8 mouse cellular contexts compared by ENCODE assay signal in genomic region chr2:160366111-160366979, GRCm38 (mm10). TPM values are rescaled to one million over a fixed set of nuclear protein-coding genes. Genes with fewer than 3 reads are reported as not detected.
A peak's percentile ranks its signal among the peaks of the same experiment; 100 is the strongest.
DNase-seq lines count a peak whose midpoint lies in the region; ATAC-seq and TF ChIP-seq lines count a peak whose summit lies in the region.

No protein-coding gene starts in this region.

- H3K27ac ChIP-seq in spleen, adult 2 months (ENCODE audit: insufficient read depth, low read length): peak overlapping the region; percentile 61
- H3K27ac ChIP-seq in kidney, embryonic 16.5 days (ENCODE audit: low read length): peak overlapping the region; percentile 72

- WGBS in spleen, adult 2 months: 5% methylated on average over 83 of the region's 95 CpGs
- under 1% methylated on average over 90 of the region's 95 CpGs for WGBS in kidney, embryonic 16.5 days

- peak overlapping the region; percentile 77 for H3K9ac ChIP-seq in kidney, embryonic 16.5 days (replicated peaks; ENCODE audit: low read length)

- peak; percentile 33 for ATAC-seq in kidney, embryonic 16.5 days (ENCODE audit: low FRiP score, low TSS enrichment)

- peaks cover 21% of the 10 kb centered on the region for H3K27me3 ChIP-seq in spleen, adult 2 months (ENCODE audit: control insufficient read depth, insufficient read depth, low read length)
- peaks cover 66% of the 10 kb centered on the region for H3K27me3 ChIP-seq in kidney, embryonic 16.5 days (ENCODE audit: insufficient read depth, low read length)

- H3K4me1 ChIP-seq in spleen, adult 2 months (ENCODE audit: control insufficient read depth, insufficient read depth, insufficient read length): peaks cover 6% of the 10 kb centered on the region; the same call in 1 of the 2 replicates
- H3K4me1 ChIP-seq in kidney, embryonic 16.5 days (ENCODE audit: insufficient read depth, low read length): peaks cover 34% of the 10 kb centered on the region

- H3K4me3 ChIP-seq in spleen, adult 2 months (ENCODE audit: extremely low read depth, insufficient read depth, insufficient read length): peak overlapping the region; percentile 53; the same call in 1 of the 2 replicates
- H3K4me3 ChIP-seq in kidney, embryonic 16.5 days (ENCODE audit: low read length): peak overlapping the region; percentile 58

- no peak for TF ChIP-seq POLR2A in spleen, adult 2 months (IDR thresholded peaks at IDR 0.05; ENCODE audit: low read depth, low read length)

- DNase-seq in adrenal gland, postnatal 25 days: peak; percentile 14
- DNase-seq in adrenal gland, adult (ENCODE audit: inconsistent age in 2 of 2, low spot score in 1 of 2): no peak
- no peak for DNase-seq in spleen, adult 2 months (ENCODE audit: low read depth in 1 of 2, low spot score in 2 of 2)
- DNase-seq in spleen, adult 12 weeks (ENCODE audit: low spot score): no peak
- peak; percentile 12 for DNase-seq in naive thymus-derived CD4-positive, alpha-beta T cell, adult 2 months (ENCODE audit: low read depth)
- DNase-seq in spleen, adult 18-20 months: no peak
- no peak for DNase-seq in frontal cortex, postnatal 25 days (ENCODE audit: low spot score in 2 of 2)

- no peak for TF ChIP-seq CTCF in spleen, adult 2 months (IDR thresholded peaks at IDR 0.05; ENCODE audit: extremely low read depth, insufficient read depth, insufficient read length, insufficient replicate concordance)

- no peaks in the 10 kb centered on the region for H3K36me3 ChIP-seq in spleen, adult 2 months (ENCODE audit: control insufficient read depth, insufficient read depth, low read length)
- no peaks in the 10 kb centered on the region for H3K36me3 ChIP-seq in kidney, embryonic 16.5 days (ENCODE audit: insufficient read depth, low read length)

- H3K4me2 ChIP-seq in kidney, embryonic 16.5 days (replicated peaks; ENCODE audit: low read depth, low read length): peak overlapping the region; percentile 99

- no peaks in the 10 kb centered on the region for H3K9me3 ChIP-seq in kidney, embryonic 16.5 days (ENCODE audit: low read length)

RNA-seq across cellular contexts. Expression of gene Mafb, which starts 0.5 kb away (rescaled TPM):
- 9.4 and 9.7 TPM in 2 replicates for total RNA-seq in adrenal gland, postnatal 25 days (2021)
- 38.4 and 39.8 TPM in 2 replicates for polyA plus RNA-seq in spleen, adult 2 months (2012; rRNA removed)
- polyA plus RNA-seq in kidney, embryonic 16.5 days (2015; fragmentation: Nextera tagmentation; extraction: Ambion mirVana): 31.4 and 35.8 TPM in 2 replicates

RNA-seq across cellular contexts. Expression of gene Gm826, which starts 32.4 kb away (rescaled TPM):
- total RNA-seq in adrenal gland, postnatal 25 days (2021): 0.73 and 2.3 TPM in 2 replicates
- polyA plus RNA-seq in spleen, adult 2 months (2012; rRNA removed): 0.23 and 0.34 TPM in 2 replicates
- 0.67 and 0.91 TPM in 2 replicates for polyA plus RNA-seq in kidney, embryonic 16.5 days (2015; fragmentation: Nextera tagmentation; extraction: Ambion mirVana)

Comparison
In these comparisons a context has a peak if more than half of its experiments do, and no peak if none do; other contexts are left out.
1. DNase-seq: peak in adrenal gland, postnatal 25 days (single experiment) and naive thymus-derived CD4-positive, alpha-beta T cell, adult 2 months (single experiment); none in adrenal gland, adult (0 of 2), spleen, adult 2 months (0 of 2), spleen, adult 12 weeks (single experiment), spleen, adult 18-20 months (0 of 2) and frontal cortex, postnatal 25 days (0 of 2).